ENCODE assay signal across 14 mouse cellular contexts in the genomic region with DNA sequence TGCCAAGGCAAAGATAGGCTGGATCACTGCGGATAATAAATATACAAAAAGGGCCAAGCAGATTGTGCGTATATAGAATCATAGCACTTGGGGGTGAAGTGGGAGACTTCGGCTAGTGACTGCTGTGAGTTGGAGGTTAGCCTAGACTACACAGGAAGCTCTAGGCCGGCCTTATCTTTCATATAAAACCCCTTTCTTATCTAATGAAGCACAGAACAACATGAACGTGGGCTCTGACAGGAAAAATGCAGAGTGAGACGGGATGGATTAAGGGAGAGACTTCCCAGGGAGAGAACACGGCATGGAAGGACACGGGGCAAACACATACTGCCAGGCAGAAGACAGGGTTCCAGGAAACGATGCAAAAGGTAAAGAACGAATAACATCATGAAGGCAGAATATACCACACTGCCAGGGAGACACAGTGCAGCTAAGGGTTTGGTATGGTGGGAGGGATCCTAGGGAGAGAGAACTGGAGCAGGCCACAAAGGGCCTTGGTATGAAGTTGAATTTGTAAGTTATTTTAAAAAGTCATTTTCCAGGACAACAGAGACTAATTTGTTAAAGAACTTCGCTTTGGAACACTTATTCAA. TPM values are rescaled to one million over a fixed set of nuclear protein-coding genes. Genes with fewer than 3 reads are reported as not detected.
DNase-seq lines count a peak whose midpoint lies in the region; ATAC-seq and TF ChIP-seq lines count a peak whose summit lies in the region.
"Had no signal": no experiment of that assay in that cellular context is flagged by ENCODE, and none has a peak within 500 bp of the region (broad histone marks: within the 10 kb centered on the region; RNA-seq: fewer than 3 reads in every experiment).

No protein-coding gene starts in this region.

- peaks cover 49% of the 10 kb centered on the region for H3K36me3 ChIP-seq in heart, embryonic 15.5 days
- peaks cover 64% of the 10 kb centered on the region for H3K36me3 ChIP-seq in heart, embryonic 12.5 days
- peaks cover 22% of the 10 kb centered on the region for H3K36me3 ChIP-seq in liver, embryonic 11.5 days (ENCODE audit: control insufficient read depth, insufficient read depth, low read length)
- peaks cover 51% of the 10 kb centered on the region for H3K36me3 ChIP-seq in small intestine, adult 2 months (ENCODE audit: control insufficient read depth, insufficient read depth, low read length)

- TF ChIP-seq POLR2A in small intestine, adult 2 months (IDR thresholded peaks at IDR 0.05; ENCODE audit: low read depth, low read length) = no peak

- TF ChIP-seq CTCF in small intestine, adult 2 months (IDR thresholded peaks at IDR 0.05; ENCODE audit: extremely low read depth, insufficient read length, insufficient replicate concordance, low read depth, low read length) = no peak

- H3K9me3 ChIP-seq in heart, embryonic 15.5 days (replicated peaks) = no peaks in the 10 kb centered on the region
- H3K9me3 ChIP-seq in heart, embryonic 12.5 days (replicated peaks) = no peaks in the 10 kb centered on the region
- no peaks in the 10 kb centered on the region for H3K9me3 ChIP-seq in liver, embryonic 11.5 days (ENCODE audit: control insufficient read depth, low read length)
- H3K9me3 ChIP-seq: hindbrain, embryonic 12.5 days; limb, embryonic 12.5 days had no signal

- no peak for ATAC-seq in heart, embryonic 15.5 days (replicated peaks; ENCODE audit: insufficient number of reproducible peaks, insufficient read depth, low FRiP score, low read depth)
- no peak for ATAC-seq in heart, embryonic 12.5 days (ENCODE audit: insufficient number of reproducible peaks, low FRiP score)
- peak; percentile 42; the same call in 1 of the 2 replicates for ATAC-seq in liver, embryonic 11.5 days (replicated peaks; ENCODE audit: low FRiP score)
- ATAC-seq in erythroid progenitor cell, adult 5-6 weeks (replicated peaks; ENCODE audit: low FRiP score, poor library complexity, severe bottlenecking) = 0 out of 2 replicates have a peak, but pooled peaks have one; percentile 16

- no peak overlapping the region for H3K4me2 ChIP-seq in heart, embryonic 15.5 days
- H3K4me2 ChIP-seq in heart, embryonic 12.5 days = no peak overlapping the region
- H3K4me2 ChIP-seq in liver, embryonic 11.5 days = no peak overlapping the region; the same call in 1 of the 2 replicates
- H3K4me2 ChIP-seq: hindbrain, embryonic 12.5 days; limb, embryonic 12.5 days had no signal

- no peak overlapping the region for H3K4me3 ChIP-seq in heart, embryonic 15.5 days
- H3K4me3 ChIP-seq in heart, embryonic 12.5 days = no peak overlapping the region
- H3K4me3 ChIP-seq in liver, embryonic 11.5 days (ENCODE audit: low read depth, low read length) = no peak overlapping the region
- no peak overlapping the region for H3K4me3 ChIP-seq in small intestine, adult 2 months (ENCODE audit: low read depth, low read length)
- H3K4me3 ChIP-seq: hindbrain, embryonic 12.5 days; limb, embryonic 12.5 days had no signal

- peaks cover 45% of the 10 kb centered on the region for H3K4me1 ChIP-seq in heart, embryonic 15.5 days (replicated peaks)
- peaks cover 42% of the 10 kb centered on the region for H3K4me1 ChIP-seq in heart, embryonic 12.5 days (replicated peaks)
- H3K4me1 ChIP-seq in liver, embryonic 11.5 days (replicated peaks; ENCODE audit: control insufficient read depth, insufficient read depth, low read length) = peaks cover 29% of the 10 kb centered on the region
- H3K4me1 ChIP-seq in small intestine, adult 2 months (ENCODE audit: control insufficient read depth, insufficient read depth, insufficient read length, low read length) = peaks cover 42% of the 10 kb centered on the region

- 58% methylated on average over 11 of the region's 11 CpGs for WGBS in heart, embryonic 15.5 days
- WGBS in heart, embryonic 12.5 days = 58% methylated on average over 11 of the region's 11 CpGs
- WGBS in liver, embryonic 11.5 days = 55% methylated on average over 11 of the region's 11 CpGs
- WGBS in small intestine, adult 2 months = 70% methylated on average over 11 of the region's 11 CpGs

- no peaks in the 10 kb centered on the region for H3K27me3 ChIP-seq in heart, embryonic 15.5 days
- no peaks in the 10 kb centered on the region for H3K27me3 ChIP-seq in heart, embryonic 12.5 days (replicated peaks)
- no peaks in the 10 kb centered on the region for H3K27me3 ChIP-seq in liver, embryonic 11.5 days (replicated peaks; ENCODE audit: control insufficient read depth, insufficient read depth, low read length)
- H3K27me3 ChIP-seq in small intestine, adult 2 months (ENCODE audit: control insufficient read depth, insufficient read depth, low read length) = no peaks in the 10 kb centered on the region
- H3K27me3 ChIP-seq: hindbrain, embryonic 12.5 days; limb, embryonic 12.5 days had no signal

- DNase-seq in liver, embryonic 11.5 days (ENCODE audit: low spot score) = no peak
- no peak for DNase-seq in liver
- no peak for DNase-seq in adrenal gland, postnatal 4 days (ENCODE audit: low spot score in 2 of 2)
- DNase-seq in spleen, adult 12 weeks (ENCODE audit: low spot score) = no peak
- DNase-seq: cerebellum, adult 9-10 months; layer of hippocampus, postnatal 36 days; lung, postnatal 4 days; thymus, postnatal 14 days had no signal

- H3K9ac ChIP-seq in heart, embryonic 15.5 days = no peak overlapping the region
- no peak overlapping the region for H3K9ac ChIP-seq in heart, embryonic 12.5 days
- H3K9ac ChIP-seq in liver, embryonic 11.5 days (ENCODE audit: low read depth, low read length) = no peak overlapping the region
- H3K9ac ChIP-seq: hindbrain, embryonic 12.5 days; limb, embryonic 12.5 days had no signal

- H3K27ac ChIP-seq in heart, embryonic 15.5 days = peak overlapping the region; percentile 40
- H3K27ac ChIP-seq in heart, embryonic 12.5 days (ENCODE audit: poor library complexity, severe bottlenecking) = no peak overlapping the region
- H3K27ac ChIP-seq in liver, embryonic 11.5 days (ENCODE audit: low read depth, low read length) = no peak overlapping the region
- peak overlapping the region; percentile 85 for H3K27ac ChIP-seq in small intestine, adult 2 months (ENCODE audit: insufficient read depth, low read depth, low read length)
- H3K27ac ChIP-seq: hindbrain, embryonic 12.5 days; limb, embryonic 12.5 days had no signal

RNA-seq across cellular contexts. Expression of a gene that starts 14.9 kb away (rescaled TPM):
- 728 and 777 TPM in 2 replicates for polyA plus RNA-seq in heart, embryonic 15.5 days (2015; fragmentation: Nextera tagmentation; extraction: Ambion mirVana)
- polyA plus RNA-seq in heart, embryonic 12.5 days (2016; fragmentation: Nextera tagmentation; extraction: Ambion mirVana) = 642 and 652 TPM in 2 replicates
- 516 and 518 TPM in 2 replicates for polyA plus RNA-seq in liver, embryonic 11.5 days (2014; fragmentation: Nextera tagmentation; extraction: Ambion mirVana)
- total RNA-seq in erythroid progenitor cell, adult 5-6 weeks (2015; ENCODE audit: low replicate concordance) = 559 and 848 TPM in 2 replicates
- total RNA-seq in erythroid progenitor cell, adult 5-6 weeks (2017; ENCODE audit: low replicate concordance) = 487 and 545 TPM in 2 replicates
- 515 and 990 TPM in 2 replicates for polyA plus RNA-seq in small intestine, adult 2 months (2012; rRNA removed)
- 100 to 1,000 TPM; 885 to 908 TPM for total RNA-seq in adrenal gland, postnatal 4 days (2021)

RNA-seq across cellular contexts. Expression of a gene that starts 44.6 kb away (rescaled TPM):
- polyA plus RNA-seq in heart, embryonic 15.5 days (2015; fragmentation: Nextera tagmentation; extraction: Ambion mirVana) = 9.9 and 12.7 TPM in 2 replicates
- polyA plus RNA-seq in heart, embryonic 12.5 days (2016; fragmentation: Nextera tagmentation; extraction: Ambion mirVana) = 13.5 and 18.1 TPM in 2 replicates
- 22.3 and 25.1 TPM in 2 replicates for polyA plus RNA-seq in liver, embryonic 11.5 days (2014; fragmentation: Nextera tagmentation; extraction: Ambion mirVana)
- 466 and 515 TPM in 2 replicates for total RNA-seq in erythroid progenitor cell, adult 5-6 weeks (2015; ENCODE audit: low replicate concordance)
- total RNA-seq in erythroid progenitor cell, adult 5-6 weeks (2017; ENCODE audit: low replicate concordance) = 345 and 529 TPM in 2 replicates
- 1.0 and 2.9 TPM in 2 replicates for polyA plus RNA-seq in small intestine, adult 2 months (2012; rRNA removed)
- total RNA-seq in adrenal gland, postnatal 4 days (2021) = 10 to 100 TPM; 16.1 to 23.7 TPM

Comparison
In these comparisons a context has a peak if more than half of its experiments do, and no peak if none do; other contexts are left out.
1. H3K27ac ChIP-seq: peak in heart, embryonic 15.5 days (single experiment) and small intestine, adult 2 months (single experiment); none in heart, embryonic 12.5 days (single experiment) and liver, embryonic 11.5 days (single experiment).
2. ATAC-seq: peak in liver, embryonic 11.5 days (single experiment) and erythroid progenitor cell, adult 5-6 weeks (single experiment); none in heart, embryonic 15.5 days (single experiment) and heart, embryonic 12.5 days (single experiment).